Mouse (Mus musculus) ES-Bruce4 (cell line): ENCODE results near the gene Syn2. TPM values are rescaled to one million over a fixed set of nuclear protein-coding genes. Genes with fewer than 3 reads are reported as not detected.

Source experiments
- H3K27ac ChIP-seq: 2 replicates; pipeline ENCODE4 v1.5.1; 2012; ENCODE audit warnings: low read length, inconsistent platforms; ENCODE audit not compliant: insufficient read depth
- H3K27me3 ChIP-seq: 2 replicates; pipeline ENCODE4 v1.6.1; 2012; ENCODE audit warnings: mild to moderate bottlenecking, low read length, inconsistent platforms; ENCODE audit not compliant: control insufficient read depth, poor library complexity, insufficient read depth, severe bottlenecking
- H3K36me3 ChIP-seq: 2 replicates; pipeline ENCODE4 v1.6.1; 2012; ENCODE audit warnings: inconsistent platforms, mild to moderate bottlenecking, low read length, moderate library complexity; ENCODE audit not compliant: control insufficient read depth, poor library complexity, insufficient read depth, severe bottlenecking
- H3K4me1 ChIP-seq: one replicate; pipeline ENCODE4 v1.8.1; 2011; ENCODE audit warnings: low read length; ENCODE audit not compliant: control insufficient read depth, insufficient read depth
- H3K4me3 ChIP-seq: 2 replicates; pipeline ENCODE4 v1.5.1; 2011; ENCODE audit warnings: low read depth, mild to moderate bottlenecking, low read length
- H3K9ac ChIP-seq: 2 replicates; pipeline ENCODE4 v1.6.1; 2012; ENCODE audit warnings: low read depth, mild to moderate bottlenecking, inconsistent platforms; ENCODE audit not compliant: poor library complexity, severe bottlenecking
- H3K9me3 ChIP-seq: replicated peaks from 2 replicates; pipeline ENCODE4 v1.6.1; 2012; ENCODE audit warnings: mild to moderate bottlenecking, low read length, inconsistent platforms; ENCODE audit not compliant: control insufficient read depth, poor library complexity, insufficient read depth, severe bottlenecking
- CTCF ChIP-seq: IDR thresholded peaks from one replicate; pipeline ENCODE4 v1.8.1; 2011; ENCODE audit warnings: low read depth, low read length
- EP300 ChIP-seq: IDR thresholded peaks from 2 replicates; pipeline ENCODE4 v1.6.1; 2011; ENCODE audit warnings: low read depth, low read length; ENCODE audit not compliant: insufficient read depth
- POLR2A ChIP-seq: IDR thresholded peaks from one replicate; pipeline ENCODE4 v1.8.1; 2011; ENCODE audit warnings: low read length; ENCODE audit not compliant: insufficient read depth
- polyA plus RNA-seq: library from polyadenylated mRNA; stranded (reverse); fragments of >200 nt; gene quantifications from 2 replicates; pipeline ENCODE4 v1.2.4, GENCODE M21; 2011; ENCODE audit warnings: low read depth; ENCODE audit not compliant: missing spikeins, insufficient read depth, insufficient read length

The Syn2 gene
- polyA plus RNA-seq, 1 experiment, result 0.55 TPM

GRCm38 (mm10) chr6:115212132-115212903 lies 77.6 kb downstream of the Syn2 start:
- Histone ChIP-seq H3K36me3 (no peaks in the 10 kb centered on the region), H3K27ac (no peak overlapping the region), H3K4me1 (no peaks in the 10 kb centered on the region), H3K9me3 (no peaks in the 10 kb centered on the region), H3K4me3 (no peak overlapping the region), H3K9ac (no peak overlapping the region), H3K27me3 (no peaks in the 10 kb centered on the region)
- TF ChIP-seq POLR2A (no peak), EP300 (no peak), CTCF (no peak)

- H3K27ac ChIP-seq, result no peak overlapping the region
- no peaks in the 10 kb centered on the region for H3K27me3 ChIP-seq
- H3K9ac ChIP-seq, result no peak overlapping the region
- H3K9me3 ChIP-seq, result no peaks in the 10 kb centered on the region
- H3K4me3 ChIP-seq, result no peak overlapping the region
- no peaks in the 10 kb centered on the region for H3K4me1 ChIP-seq
- no peaks in the 10 kb centered on the region for H3K36me3 ChIP-seq
- TF ChIP-seq CTCF (no peak), POLR2A (no peak), EP300 (no peak)
Measured at GRCm38 (mm10) chr6:115213129-115213528, 78.4 kb downstream of the Syn2 start.

- Histone ChIP-seq H3K9me3 (no peaks in the 10 kb centered on the region), H3K4me1 (no peaks in the 10 kb centered on the region), H3K36me3 (no peaks in the 10 kb centered on the region), H3K9ac (no peak overlapping the region), H3K27me3 (no peaks in the 10 kb centered on the region), H3K27ac (no peak overlapping the region), H3K4me3 (no peak overlapping the region)
- TF ChIP-seq CTCF, result no peak
- TF ChIP-seq EP300, result no peak
- no peak for TF ChIP-seq POLR2A
Measured at GRCm38 (mm10) chr6:115221215-115221641, 86.5 kb downstream of the Syn2 start.

- H3K4me1 ChIP-seq, result no peaks in the 10 kb centered on the region
- TF ChIP-seq CTCF (no peak), POLR2A (no peak), EP300 (no peak)
Measured at GRCm38 (mm10) chr6:115225519-115225918, 90.8 kb downstream of the Syn2 start.

GRCm38 (mm10) chr6:115227043-115227442 lies 92.3 kb downstream of the Syn2 start, which contains the start of gene Gm17482:
Gm17482 (plus strand) TSS chr6:115227343.
- no peak for TF ChIP-seq POLR2A

More at GRCm38 (mm10) chr6:115225519-115225918, 90.8 kb downstream of the Syn2 start:
- H3K9me3 ChIP-seq, result no peaks in the 10 kb centered on the region
- H3K27me3 ChIP-seq, result no peaks in the 10 kb centered on the region
- H3K36me3 ChIP-seq, result no peaks in the 10 kb centered on the region
- H3K27ac ChIP-seq, result no peak overlapping the region
- no peak overlapping the region for H3K4me3 ChIP-seq
- H3K9ac ChIP-seq, result no peak overlapping the region

GRCm38 (mm10) chr6:115227529-115227928 lies 92.8 kb downstream of the Syn2 start:
- no peaks in the 10 kb centered on the region for H3K4me1 ChIP-seq
- H3K9ac ChIP-seq, result no peak overlapping the region
- H3K27me3 ChIP-seq, result no peaks in the 10 kb centered on the region
- TF ChIP-seq CTCF (peak; percentile 73), POLR2A (no peak), EP300 (no peak)
- H3K27ac ChIP-seq, result no peak overlapping the region
- H3K36me3 ChIP-seq, result no peaks in the 10 kb centered on the region
- no peaks in the 10 kb centered on the region for H3K9me3 ChIP-seq
- H3K4me3 ChIP-seq, result no peak overlapping the region

More at GRCm38 (mm10) chr6:115227043-115227442, 92.3 kb downstream of the Syn2 start, which contains the start of gene Gm17482:
- no peak within 1 kb of the TSS for H3K4me3 ChIP-seq
- H3K27me3 ChIP-seq, result no peaks in the 10 kb centered on the region
- H3K36me3 ChIP-seq, result no peaks in the 10 kb centered on the region
- no peaks in the 10 kb centered on the region for H3K4me1 ChIP-seq
- no peak within 1 kb of the TSS for H3K27ac ChIP-seq
- no peaks in the 10 kb centered on the region for H3K9me3 ChIP-seq
- H3K9ac ChIP-seq, result no peak within 1 kb of the TSS
